Mouse (Mus musculus) thymus, adult 2 months (tissue): ENCODE data around the gene Nell2. TPM values are rescaled to one million over a fixed set of nuclear protein-coding genes. Genes with fewer than 3 reads are reported as not detected.
"Not testable (repeated sequence)": the region's sequence is repeated elsewhere in the genome, so short reads cannot be mapped to it uniquely, and the experiment has no call there.

Experiments
- DNase-seq: peaks from one replicate; pipeline ENCODE4 v3.0.0; 2021
- H3K27ac ChIP-seq: fragments of 200-500 bp; 2 replicates; pipeline ENCODE4 v1.5.1; 2012; ENCODE audit warnings: low read length, control low read depth; ENCODE audit not compliant: control insufficient read depth, insufficient read depth
- H3K27me3 ChIP-seq: fragments of 200-500 bp; 2 replicates; pipeline ENCODE4 v1.6.1; 2012; ENCODE audit warnings: mild to moderate bottlenecking, low read length, moderate library complexity, mixed read lengths; ENCODE audit not compliant: control insufficient read depth, insufficient read depth
- H3K36me3 ChIP-seq: fragments of 200-500 bp; 2 replicates; pipeline ENCODE4 v1.6.1; 2012; ENCODE audit warnings: mild to moderate bottlenecking, low read length, moderate library complexity; ENCODE audit not compliant: control insufficient read depth, insufficient read depth
- H3K4me1 ChIP-seq: fragments of 200-500 bp; replicated peaks from 2 replicates; pipeline ENCODE4 v1.6.1; 2012; ENCODE audit warnings: low read length; ENCODE audit not compliant: control insufficient read depth, insufficient read depth
- H3K4me3 ChIP-seq: fragments of 200-500 bp; 2 replicates; pipeline ENCODE4 v1.5.1; 2012; ENCODE audit warnings: mild to moderate bottlenecking, low read length, control low read depth, moderate library complexity; ENCODE audit not compliant: control insufficient read depth, insufficient read depth
- CTCF ChIP-seq: fragments of 200-500 bp; IDR thresholded peaks from 2 replicates; pipeline ENCODE4 v1.5.1; 2012; ENCODE audit warnings: mild to moderate bottlenecking, control low read depth, low read length, moderate library complexity, borderline replicate concordance; ENCODE audit not compliant: control insufficient read depth, poor library complexity, insufficient read depth; ENCODE audit errors: extremely low read depth
- POLR2A ChIP-seq: fragments of 200-500 bp; IDR thresholded peaks from 2 replicates; pipeline ENCODE4 v1.6.1; 2012; ENCODE audit warnings: mild to moderate bottlenecking, low read length, control low read depth, moderate library complexity; ENCODE audit not compliant: control insufficient read depth, poor library complexity, insufficient read depth; ENCODE audit errors: extremely low read depth
- WGBS: fragments of 180-500 bp; shearing (Covaris S2); methylation state at CpG from one replicate; pipeline ENCODE4 v1.1.7; 2018; 5-methylcytosine and 5-hydroxymethylcytosine counted together
- polyA plus RNA-seq: library from polyadenylated mRNA; depleted of rRNA; stranded (reverse); fragments of >200 nt; gene quantifications from 2 replicates; pipeline ENCODE4 v1.2.3, GENCODE M21; 2012

The Nell2 gene
- polyA plus RNA-seq, 1 experiment = 1.4 TPM

- no peak for DNase-seq
- H3K27ac ChIP-seq = no peak overlapping the region
- H3K4me3 ChIP-seq = no peak overlapping the region
- TF ChIP-seq CTCF = no peak
- TF ChIP-seq POLR2A = no peak
- no peaks in the 10 kb centered on the region for H3K4me1 ChIP-seq
- H3K36me3 ChIP-seq = no peaks in the 10 kb centered on the region
- WGBS = 8% methylated on average over 5 of the region's 5 CpGs
- peaks cover 3% of the 10 kb centered on the region; the same call in 1 of the 2 replicates for H3K27me3 ChIP-seq
Observed at GRCm38 (mm10) chr15:95525997-95526396, 2.4 kb downstream of the Nell2 start.

- 79% methylated on average over 3 of the region's 3 CpGs for WGBS
- Histone ChIP-seq H3K27me3 (no peaks in the 10 kb centered on the region), H3K27ac (no peak overlapping the region), H3K4me3 (no peak overlapping the region), H3K4me1 (no peaks in the 10 kb centered on the region), H3K36me3 (no peaks in the 10 kb centered on the region)
- no peak for TF ChIP-seq CTCF
- no peak for TF ChIP-seq POLR2A
- DNase-seq = no peak
Observed at GRCm38 (mm10) chr15:95518204-95518603, 10.2 kb downstream of the Nell2 start.

GRCm38 (mm10) chr15:95513306-95513705 lies 15.1 kb downstream of the Nell2 start:
- not testable (repeated sequence) for H3K27ac ChIP-seq, H3K4me1 ChIP-seq, DNase-seq, H3K27me3 ChIP-seq, H3K36me3 ChIP-seq, H3K4me3 ChIP-seq
- WGBS = 91% methylated on average over 2 of the region's 2 CpGs

- Histone ChIP-seq H3K4me3 (no peak overlapping the region), H3K27ac (no peak overlapping the region), H3K27me3 (no peaks in the 10 kb centered on the region), H3K36me3 (no peaks in the 10 kb centered on the region), H3K4me1 (no peaks in the 10 kb centered on the region)
- WGBS = 75% methylated on average over 4 of the region's 4 CpGs
- TF ChIP-seq POLR2A (no peak), CTCF (no peak)
- DNase-seq = no peak
Observed at GRCm38 (mm10) chr15:95495666-95496065, 32.7 kb downstream of the Nell2 start.

- WGBS = 86% methylated on average over 8 of the region's 8 CpGs
- Histone ChIP-seq H3K4me1 (no peaks in the 10 kb centered on the region), H3K27me3 (no peaks in the 10 kb centered on the region), H3K4me3 (no peak overlapping the region), H3K36me3 (no peaks in the 10 kb centered on the region), H3K27ac (no peak overlapping the region)
- TF ChIP-seq POLR2A = no peak
- no peak for TF ChIP-seq CTCF
- no peak for DNase-seq
Observed at GRCm38 (mm10) chr15:95495193-95495592, 33.2 kb downstream of the Nell2 start.

GRCm38 (mm10) chr15:95492201-95492600 lies 36.2 kb downstream of the Nell2 start:
- WGBS = 84% methylated on average over 5 of the region's 5 CpGs

GRCm38 (mm10) chr15:95489174-95489573 lies 39.2 kb downstream of the Nell2 start:
- Histone ChIP-seq H3K36me3 (no peaks in the 10 kb centered on the region), H3K4me3 (no peak overlapping the region), H3K27me3 (0 out of 2 replicates have a peak, but pooled peaks cover 2% of the 10 kb centered on the region), H3K27ac (no peak overlapping the region), H3K4me1 (no peaks in the 10 kb centered on the region; the same call in 1 of the 2 replicates)
- no peak for TF ChIP-seq CTCF
- no peak for TF ChIP-seq POLR2A
- WGBS = 81% methylated on average over 4 of the region's 4 CpGs
- DNase-seq = no peak

More at GRCm38 (mm10) chr15:95492201-95492600, 36.2 kb downstream of the Nell2 start:
- Histone ChIP-seq H3K4me1 (no peaks in the 10 kb centered on the region; the same call in 1 of the 2 replicates), H3K27ac (no peak overlapping the region), H3K4me3 (no peak overlapping the region), H3K36me3 (no peaks in the 10 kb centered on the region), H3K27me3 (0 out of 2 replicates have a peak, but pooled peaks cover 2% of the 10 kb centered on the region)
- DNase-seq = no peak
- TF ChIP-seq POLR2A (no peak), CTCF (no peak)
